Mouse (Mus musculus): Measurements from ENCODE around the gene Frmd8. TPM values are rescaled to one million over a fixed set of nuclear protein-coding genes. Genes with fewer than 3 reads are reported as not detected.

Frmd8 gene
- polyA plus RNA-seq (2011; ENCODE audit: insufficient read depth, insufficient read length, low replicate concordance, missing spikeins), result 14.3 and 18.1 TPM in 2 replicates

DNA sequence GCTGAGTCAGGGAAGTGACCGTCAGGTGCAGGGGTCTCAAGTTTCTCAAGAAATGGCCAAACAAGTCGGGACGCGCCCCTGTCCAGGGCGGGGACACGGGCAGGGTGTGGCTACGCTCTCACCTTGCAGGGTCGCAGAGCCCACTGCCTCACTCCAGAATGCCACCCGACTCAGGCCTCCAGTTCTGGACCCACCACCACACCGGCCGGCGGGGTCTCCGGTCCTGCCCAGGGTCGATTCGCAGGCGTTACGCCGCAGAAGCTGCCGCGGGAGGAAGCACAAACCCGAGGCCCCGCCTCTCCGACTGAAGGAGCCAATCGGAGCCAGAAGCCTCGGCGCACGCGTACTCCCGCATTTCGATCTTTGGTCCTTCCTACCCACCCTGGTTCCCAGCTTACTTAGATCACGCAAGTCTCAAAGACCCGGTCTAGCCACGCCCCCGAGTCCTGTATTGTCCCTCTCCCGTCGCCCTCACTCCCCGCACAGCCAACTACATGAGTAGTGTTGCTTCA lies at the start of gene Frmd8:
TSS of gene Frmd8 (minus strand) at position 306 of the 512 bp plus-strand sequence.
- H3K27ac ChIP-seq (ENCODE audit: control insufficient read depth, insufficient read depth, low read depth, low read length, poor library complexity), result peak within 1 kb of the TSS; percentile 62
- TF ChIP-seq CTCF (IDR thresholded peaks at IDR 0.05; ENCODE audit: control insufficient read depth, insufficient read depth, low read length) (no peak), POLR2A (IDR thresholded peaks at IDR 0.05; ENCODE audit: borderline replicate concordance, control insufficient read depth, low read depth, low read length) (peak; percentile 91; the same call in 1 of the 2 replicates)
- peaks cover 5% of the 10 kb centered on the region; the same call in 1 of the 2 replicates for H3K4me1 ChIP-seq (ENCODE audit: control insufficient read depth, insufficient read depth, low read length)
- peak within 1 kb of the TSS; percentile 92 for H3K4me3 ChIP-seq (replicated peaks; ENCODE audit: control insufficient read depth, low read depth, low read length)
- WGBS, result under 1% methylated on average over 37 of the region's 37 CpGs

DNA sequence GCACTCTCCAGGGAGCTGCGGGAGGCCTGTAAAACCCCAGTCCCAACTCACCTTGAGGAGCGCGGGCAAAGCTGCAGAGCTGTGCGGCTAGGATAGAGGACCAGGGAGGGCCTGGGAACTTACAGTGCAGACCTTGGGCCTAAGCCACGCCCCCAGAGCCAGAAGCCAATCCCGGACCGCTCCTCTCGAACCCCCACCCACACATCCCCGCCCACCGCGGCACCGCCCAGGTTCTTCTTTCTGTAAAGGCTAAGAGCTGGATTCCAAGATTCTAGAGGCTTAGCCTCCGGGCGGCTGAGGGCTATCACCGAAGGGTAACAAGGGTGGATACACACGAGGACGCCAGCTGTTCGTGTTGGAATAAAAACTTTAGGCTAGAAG lies 49.6 kb upstream of the Frmd8 start, which contains the start of gene Cdc42ep2:
TSS of gene Cdc42ep2 (minus strand) at position 104 of the 381 bp plus-strand sequence.
- WGBS, result under 1% methylated on average over 18 of the region's 18 CpGs
- H3K27ac ChIP-seq (ENCODE audit: control insufficient read depth, insufficient read depth, low read depth, low read length, poor library complexity), result peak within 1 kb of the TSS; percentile 39
- TF ChIP-seq POLR2A (IDR thresholded peaks at IDR 0.05; ENCODE audit: borderline replicate concordance, control insufficient read depth, low read depth, low read length) (peak; percentile 82), CTCF (IDR thresholded peaks at IDR 0.05; ENCODE audit: control insufficient read depth, insufficient read depth, low read length) (no peak)
- H3K4me1 ChIP-seq (ENCODE audit: control insufficient read depth, insufficient read depth, low read length), result peaks cover 2% of the 10 kb centered on the region; the same call in 1 of the 2 replicates
- peak within 1 kb of the TSS; percentile 87 for H3K4me3 ChIP-seq (replicated peaks; ENCODE audit: control insufficient read depth, low read depth, low read length)

- Histone ChIP-seq H3K4me1 (ENCODE audit: control insufficient read depth, insufficient read depth, low read length) (no peaks in the 10 kb centered on the region; the same call in 1 of the 2 replicates), H3K4me3 (replicated peaks; ENCODE audit: control insufficient read depth, low read depth, low read length) (peak overlapping the region; percentile 87), H3K27ac (ENCODE audit: control insufficient read depth, insufficient read depth, low read depth, low read length, poor library complexity) (peak overlapping the region; percentile 39)
- peak; percentile 84 for TF ChIP-seq CTCF (IDR thresholded peaks at IDR 0.05; ENCODE audit: control insufficient read depth, insufficient read depth, low read length)
- no peak for TF ChIP-seq POLR2A (IDR thresholded peaks at IDR 0.05; ENCODE audit: borderline replicate concordance, control insufficient read depth, low read depth, low read length)
- under 1% methylated on average over 38 of the region's 38 CpGs for WGBS
Measured at GRCm38 (mm10) chr19:5923990-5924712, 49.1 kb upstream of the Frmd8 start.

DNA sequence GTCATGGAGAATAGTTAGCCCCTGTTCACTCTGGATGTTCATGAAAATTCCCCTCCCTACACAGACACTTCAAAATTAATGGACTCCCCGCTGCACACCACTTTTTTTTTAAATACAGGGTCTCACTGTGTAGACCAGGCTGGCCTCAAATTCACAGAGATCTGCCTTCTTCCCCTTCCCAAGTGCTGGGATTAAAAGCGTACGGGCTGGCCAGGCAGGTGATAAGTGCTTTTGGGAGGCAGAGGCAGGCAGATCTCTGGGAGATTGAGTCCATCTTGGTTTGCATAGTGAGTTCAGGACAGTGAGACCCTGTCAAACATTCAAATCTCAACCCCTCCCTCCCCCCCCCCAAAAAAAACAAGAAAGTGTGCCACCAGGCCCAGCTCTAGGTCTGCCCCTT lies 47.9 kb upstream of the Frmd8 start:
- TF ChIP-seq CTCF (IDR thresholded peaks at IDR 0.05; ENCODE audit: control insufficient read depth, insufficient read depth, low read length), result no peak
- TF ChIP-seq POLR2A (IDR thresholded peaks at IDR 0.05; ENCODE audit: borderline replicate concordance, control insufficient read depth, low read depth, low read length), result no peak
- Histone ChIP-seq H3K4me1 (ENCODE audit: control insufficient read depth, insufficient read depth, low read length) (no peaks in the 10 kb centered on the region; the same call in 1 of the 2 replicates), H3K27ac (ENCODE audit: control insufficient read depth, insufficient read depth, low read depth, low read length, poor library complexity) (no peak overlapping the region), H3K4me3 (replicated peaks; ENCODE audit: control insufficient read depth, low read depth, low read length) (no peak overlapping the region)
- WGBS, result 89% methylated on average over 3 of the region's 3 CpGs

- TF ChIP-seq POLR2A (IDR thresholded peaks at IDR 0.05; ENCODE audit: borderline replicate concordance, control insufficient read depth, low read depth, low read length), result no peak
- no peak for TF ChIP-seq CTCF (IDR thresholded peaks at IDR 0.05; ENCODE audit: control insufficient read depth, insufficient read depth, low read length)
- Histone ChIP-seq H3K27ac (ENCODE audit: control insufficient read depth, insufficient read depth, low read depth, low read length, poor library complexity) (no peak overlapping the region), H3K4me3 (replicated peaks; ENCODE audit: control insufficient read depth, low read depth, low read length) (no peak overlapping the region), H3K4me1 (ENCODE audit: control insufficient read depth, insufficient read depth, low read length) (no peaks in the 10 kb centered on the region; the same call in 1 of the 2 replicates)
- WGBS, result 62% methylated on average over 15 of the region's 15 CpGs
Measured at GRCm38 (mm10) chr19:5922119-5922942, 47.3 kb upstream of the Frmd8 start.

GRCm38 (mm10) chr19:5921715-5922114 lies 46.6 kb upstream of the Frmd8 start:
- TF ChIP-seq POLR2A (IDR thresholded peaks at IDR 0.05; ENCODE audit: borderline replicate concordance, control insufficient read depth, low read depth, low read length) (no peak), CTCF (IDR thresholded peaks at IDR 0.05; ENCODE audit: control insufficient read depth, insufficient read depth, low read length) (no peak)
- Histone ChIP-seq H3K27ac (ENCODE audit: control insufficient read depth, insufficient read depth, low read depth, low read length, poor library complexity) (no peak overlapping the region), H3K4me3 (replicated peaks; ENCODE audit: control insufficient read depth, low read depth, low read length) (no peak overlapping the region), H3K4me1 (ENCODE audit: control insufficient read depth, insufficient read depth, low read length) (no peaks in the 10 kb centered on the region; the same call in 1 of the 2 replicates)
- WGBS, result 41% methylated on average over 9 of the region's 9 CpGs

DNA sequence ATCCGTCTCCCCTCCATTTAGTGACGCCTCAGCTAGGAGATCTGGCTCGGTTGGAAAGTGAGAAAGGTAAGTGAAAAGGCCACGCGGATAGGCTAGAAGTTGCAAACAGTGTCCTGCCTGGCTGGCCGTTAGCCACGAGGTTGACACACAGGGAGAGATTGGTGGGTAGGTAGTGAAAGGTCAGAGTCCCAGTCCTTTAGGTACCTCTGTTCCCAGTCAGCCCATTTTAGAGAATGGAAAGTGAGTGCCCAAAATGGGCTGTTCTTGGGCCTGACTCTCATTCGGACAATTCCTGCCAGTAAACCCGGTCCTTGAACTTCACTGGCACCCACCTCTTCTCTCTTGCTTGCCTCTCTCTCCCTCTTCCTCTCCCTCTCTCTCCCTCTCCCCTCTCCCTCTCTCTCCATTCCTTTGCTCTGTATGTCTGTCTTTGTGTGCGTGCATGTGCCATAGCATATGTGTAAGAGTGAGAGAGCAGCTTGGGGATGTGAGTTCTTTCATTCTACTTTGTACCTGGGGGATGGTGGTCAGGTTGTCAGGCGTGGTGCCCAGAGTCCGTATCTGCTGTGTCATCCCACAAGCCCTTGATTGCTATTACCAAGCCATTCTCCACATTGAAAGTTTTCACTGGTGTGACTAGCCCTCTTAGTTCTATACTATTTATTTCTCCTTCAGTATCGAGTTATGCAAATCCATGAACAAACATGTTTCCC lies 38.1 kb upstream of the Frmd8 start, which contains the start of gene Dpf2:
TSS of gene Dpf2 (minus strand) at position 4 of the 713 bp plus-strand sequence.
- peak within 1 kb of the TSS; percentile 97 for H3K4me3 ChIP-seq (replicated peaks; ENCODE audit: control insufficient read depth, low read depth, low read length)
- peak within 1 kb of the TSS; percentile 54 for H3K27ac ChIP-seq (ENCODE audit: control insufficient read depth, insufficient read depth, low read depth, low read length, poor library complexity)
- TF ChIP-seq CTCF (IDR thresholded peaks at IDR 0.05; ENCODE audit: control insufficient read depth, insufficient read depth, low read length) (no peak), POLR2A (IDR thresholded peaks at IDR 0.05; ENCODE audit: borderline replicate concordance, control insufficient read depth, low read depth, low read length) (no peak)
- 3% methylated on average over 13 of the region's 13 CpGs for WGBS
- H3K4me1 ChIP-seq (ENCODE audit: control insufficient read depth, insufficient read depth, low read length), result peaks cover 3% of the 10 kb centered on the region; the same call in 1 of the 2 replicates
